Mouse (Mus musculus) midbrain, embryonic 12.5 days (tissue): ENCODE results near the gene Olfr1339. TPM values are rescaled to one million over a fixed set of nuclear protein-coding genes. Genes with fewer than 3 reads are reported as not detected.
A peak's percentile ranks its signal among the peaks of the same experiment; 100 is the strongest.

ENCODE experiments used
- ATAC-seq: fragments of 200-750 bp; cut with Nextera tagmentation; 2 replicates; pipeline ENCODE4 v1.8.0; 2017; ENCODE audit warnings: low read depth, moderate TSS enrichment, moderate library complexity; ENCODE audit not compliant: low FRiP score
- H3K27ac ChIP-seq: fragments of 300-500 bp; sonication (generic); replicated peaks from 2 replicates; pipeline ENCODE4 v1.5.1; 2016; ENCODE audit warnings: mild to moderate bottlenecking
- H3K27me3 ChIP-seq: fragments of 300-500 bp; sonication (generic); 2 replicates; pipeline ENCODE4 v1.6.1; 2016; ENCODE audit warnings: mild to moderate bottlenecking
- H3K36me3 ChIP-seq: fragments of 300-500 bp; sonication (generic); 2 replicates; pipeline ENCODE4 v1.6.1; 2016
- H3K4me1 ChIP-seq: fragments of 300-500 bp; sonication (generic); 2 replicates; pipeline ENCODE4 v1.6.1; 2016
- H3K4me2 ChIP-seq: fragments of 300-500 bp; sonication (generic); replicated peaks from 2 replicates; pipeline ENCODE4 v1.6.1; 2016; ENCODE audit warnings: mild to moderate bottlenecking, moderate library complexity
- H3K4me3 ChIP-seq: fragments of 300-500 bp; sonication (generic); 2 replicates; pipeline ENCODE4 v1.5.1; 2016; ENCODE audit warnings: mild to moderate bottlenecking
- H3K9ac ChIP-seq: fragments of 300-500 bp; sonication (generic); replicated peaks from 2 replicates; pipeline ENCODE4 v1.6.1; 2016; ENCODE audit warnings: mild to moderate bottlenecking, moderate library complexity
- H3K9me3 ChIP-seq: fragments of 300-500 bp; sonication (generic); 2 replicates; pipeline ENCODE4 v1.6.1; 2016; ENCODE audit warnings: mild to moderate bottlenecking
- WGBS: fragments of 180-500 bp; shearing (Covaris S2); methylation state at CpG from one replicate; pipeline ENCODE4 v1.1.7; 2016; 5-methylcytosine and 5-hydroxymethylcytosine counted together
- polyA plus RNA-seq: library from polyadenylated mRNA; unstranded; fragments of >200 nt; fragmentation: Nextera tagmentation; extraction: Ambion mirVana; gene quantifications from 2 replicates; pipeline ENCODE4 v1.2.1, GENCODE M21; 2016

Olfr1339 gene
- not detected in 2 replicates for polyA plus RNA-seq

DNA sequence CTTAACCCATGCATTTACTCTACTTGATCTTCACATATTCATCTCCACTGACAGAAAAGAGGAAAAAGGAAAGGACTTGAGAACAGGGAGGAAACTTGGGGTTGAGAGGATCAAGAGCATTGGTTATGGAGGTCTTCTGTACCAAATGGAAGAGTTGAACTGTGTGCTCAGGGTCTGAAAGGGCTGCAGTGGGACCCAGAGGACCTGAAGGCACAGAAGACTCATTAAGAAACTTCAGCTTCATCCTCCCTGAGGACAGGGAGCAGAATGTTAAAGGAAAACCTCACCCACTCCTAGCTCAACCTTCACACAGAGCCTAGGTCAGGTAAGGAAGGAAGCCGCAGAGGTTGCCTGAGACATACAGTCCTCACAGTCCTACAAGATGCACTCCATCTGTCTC, at the start of gene Olfr1339:
TSS of gene Olfr1339 (plus strand) at position 301 of the 400 bp plus-strand sequence.
- 93% methylated on average over 1 of the region's 1 CpGs for WGBS
- Histone ChIP-seq H3K4me2 (no peak within 1 kb of the TSS), H3K4me1 (no peaks in the 10 kb centered on the region)

DNA sequence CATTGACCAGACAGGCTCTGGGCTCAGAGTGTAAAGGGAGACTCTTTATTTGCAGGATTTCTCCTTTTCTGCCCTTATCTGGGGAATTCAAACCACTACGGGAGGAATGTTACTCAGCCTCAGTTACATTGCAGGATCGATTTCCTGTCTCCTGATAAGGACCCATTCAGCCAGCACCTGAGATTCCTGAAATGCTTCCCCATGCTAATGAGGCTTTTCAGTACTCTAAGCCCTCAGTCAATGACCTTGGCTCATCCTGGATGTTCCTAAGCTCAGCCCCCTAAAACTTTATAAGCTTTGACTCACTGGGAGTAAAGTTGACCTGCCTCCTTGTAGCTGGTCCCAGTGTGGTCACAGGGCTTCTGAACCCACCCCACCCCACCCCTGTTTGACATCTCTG, 44.9 kb upstream of the Olfr1339 start:
- Histone ChIP-seq H3K27me3 (no peaks in the 10 kb centered on the region), H3K4me3 (no peak overlapping the region), H3K4me1 (no peaks in the 10 kb centered on the region), H3K27ac (no peak overlapping the region), H3K36me3 (no peaks in the 10 kb centered on the region), H3K9ac (no peak overlapping the region), H3K9me3 (no peaks in the 10 kb centered on the region), H3K4me2 (no peak overlapping the region)
- WGBS: 72% methylated on average over 2 of the region's 2 CpGs
- ATAC-seq: no peak

More for the DNA sequence above, at the start of gene Olfr1339:
- no peak within 1 kb of the TSS for H3K4me3 ChIP-seq
- H3K9me3 ChIP-seq: no peaks in the 10 kb centered on the region
- no peak for ATAC-seq
- H3K27ac ChIP-seq: no peak within 1 kb of the TSS
- no peaks in the 10 kb centered on the region for H3K27me3 ChIP-seq
- no peaks in the 10 kb centered on the region for H3K36me3 ChIP-seq
- no peak within 1 kb of the TSS for H3K9ac ChIP-seq

DNA sequence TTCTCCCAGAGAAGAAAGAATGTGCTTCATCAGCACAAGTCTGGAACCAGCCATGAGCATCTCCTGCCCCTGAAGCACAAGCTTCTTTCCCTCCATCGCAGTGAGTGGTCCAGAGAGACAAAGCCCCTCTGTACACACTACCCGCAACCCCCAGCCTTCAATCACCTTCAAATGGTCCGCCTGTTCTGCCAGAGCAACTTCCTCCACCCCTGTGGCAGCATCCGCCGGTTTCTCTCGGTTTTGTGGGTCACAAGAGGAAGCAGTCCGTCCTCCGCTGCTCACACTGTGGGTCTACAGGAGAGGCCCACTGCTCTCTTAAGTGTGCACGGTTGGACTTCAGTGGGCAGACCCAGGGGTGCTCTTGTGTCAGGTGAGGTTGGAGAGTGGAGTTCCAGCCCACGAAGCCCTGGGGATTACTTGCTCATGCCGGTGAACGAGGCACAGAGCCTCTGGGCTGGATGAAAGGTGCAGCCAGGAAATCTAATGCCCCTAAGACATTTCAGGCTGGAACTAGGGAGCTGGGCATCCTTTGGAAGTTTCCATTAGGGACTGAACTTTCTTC, 39.5 kb upstream of the Olfr1339 start, which contains the start of gene Olfr1342:
TSS of gene Olfr1342 (minus strand) at position 345 of the 562 bp plus-strand sequence.
- Histone ChIP-seq H3K27ac (no peak within 1 kb of the TSS), H3K4me3 (no peak within 1 kb of the TSS), H3K9me3 (no peaks in the 10 kb centered on the region), H3K36me3 (no peaks in the 10 kb centered on the region), H3K4me1 (peaks cover 5% of the 10 kb centered on the region; the same call in 1 of the 2 replicates), H3K4me2 (no peak within 1 kb of the TSS), H3K9ac (no peak within 1 kb of the TSS), H3K27me3 (no peaks in the 10 kb centered on the region)
- WGBS: 57% methylated on average over 12 of the region's 12 CpGs
- ATAC-seq: no peak

DNA sequence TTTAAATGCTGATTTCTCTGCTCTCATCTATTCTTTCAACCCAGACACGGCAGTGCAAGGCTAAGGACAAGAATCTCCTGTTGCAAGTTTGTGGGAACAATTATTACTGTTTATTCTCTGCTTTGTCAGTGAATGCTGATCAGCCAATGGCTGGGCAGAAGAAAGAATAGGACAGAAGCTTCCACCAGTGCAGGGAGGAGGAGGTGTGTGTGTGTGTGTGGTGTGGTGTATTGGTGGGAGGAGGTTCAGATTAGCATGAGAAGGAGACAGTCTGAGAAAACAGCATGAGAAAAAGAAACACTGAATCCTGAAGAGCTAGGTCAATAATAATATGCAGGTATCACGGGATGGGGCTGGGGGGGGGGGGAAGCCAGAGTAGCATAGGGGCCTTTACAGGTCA, 38.2 kb upstream of the Olfr1339 start:
- Histone ChIP-seq H3K4me2 (no peak overlapping the region), H3K9me3 (no peaks in the 10 kb centered on the region), H3K9ac (no peak overlapping the region), H3K4me3 (no peak overlapping the region), H3K36me3 (no peaks in the 10 kb centered on the region), H3K27ac (no peak overlapping the region), H3K27me3 (no peaks in the 10 kb centered on the region), H3K4me1 (peaks cover 5% of the 10 kb centered on the region; the same call in 1 of the 2 replicates)
- no peak for ATAC-seq
- 51% methylated on average over 2 of the region's 2 CpGs for WGBS

DNA sequence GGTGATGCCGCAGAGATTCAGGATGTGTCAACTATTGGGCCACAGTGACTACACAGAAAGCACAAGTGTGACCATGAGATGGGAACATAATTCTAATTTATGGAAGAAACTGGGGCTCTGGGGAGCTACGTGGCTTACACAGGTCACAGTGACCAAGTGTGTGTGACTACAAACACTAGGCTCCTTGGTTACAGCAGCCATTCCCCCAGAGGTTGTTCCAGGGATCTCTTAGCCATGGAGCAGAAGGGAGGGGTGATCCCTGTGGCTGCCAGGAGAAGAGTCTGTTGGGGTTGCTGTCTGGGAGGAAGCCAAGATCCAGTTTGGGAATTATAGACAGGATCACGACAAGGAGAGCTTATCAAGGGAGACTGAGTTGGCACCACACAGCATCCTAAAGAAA, 28.8 kb upstream of the Olfr1339 start, which contains the start of gene Olfr1341:
TSS of gene Olfr1341 (plus strand) at position 301 of the 400 bp plus-strand sequence.
- no peaks in the 10 kb centered on the region for H3K4me1 ChIP-seq
- H3K4me2 ChIP-seq: no peak within 1 kb of the TSS
- no peak for ATAC-seq
- H3K9me3 ChIP-seq: no peaks in the 10 kb centered on the region
- H3K27me3 ChIP-seq: no peaks in the 10 kb centered on the region
- H3K9ac ChIP-seq: no peak within 1 kb of the TSS
- H3K4me3 ChIP-seq: no peak within 1 kb of the TSS
- 82% methylated on average over 3 of the region's 3 CpGs for WGBS
- no peak within 1 kb of the TSS for H3K27ac ChIP-seq
- no peaks in the 10 kb centered on the region for H3K36me3 ChIP-seq

GRCm38 (mm10) chr4:118708086-118708485, 23.9 kb upstream of the Olfr1339 start:
- ATAC-seq: no peak
- no peaks in the 10 kb centered on the region for H3K36me3 ChIP-seq
- no peaks in the 10 kb centered on the region for H3K27me3 ChIP-seq
- H3K4me3 ChIP-seq: no peak overlapping the region
- 83% methylated on average over 5 of the region's 5 CpGs for WGBS
- no peak overlapping the region for H3K27ac ChIP-seq
- no peak overlapping the region for H3K9ac ChIP-seq
- H3K9me3 ChIP-seq: no peaks in the 10 kb centered on the region
- H3K4me2 ChIP-seq: no peak overlapping the region
- H3K4me1 ChIP-seq: no peaks in the 10 kb centered on the region

- H3K36me3 ChIP-seq: no peaks in the 10 kb centered on the region
- no peak for ATAC-seq
- H3K9ac ChIP-seq: no peak overlapping the region
These were observed 20.3 kb upstream of the Olfr1339 start for GRCm38 (mm10) chr4:118711656-118712055.

GRCm38 (mm10) chr4:118719838-118720237, 12.1 kb upstream of the Olfr1339 start, which contains the start of gene Olfr1340:
TSS of gene Olfr1340 (plus strand) at chr4:118720138.
- H3K9ac ChIP-seq: no peak within 1 kb of the TSS
- H3K4me1 ChIP-seq: no peaks in the 10 kb centered on the region
- H3K36me3 ChIP-seq: no peaks in the 10 kb centered on the region
- no peaks in the 10 kb centered on the region for H3K9me3 ChIP-seq
- no peak within 1 kb of the TSS for H3K27ac ChIP-seq
- ATAC-seq: no peak
- H3K4me3 ChIP-seq: no peak within 1 kb of the TSS
- H3K27me3 ChIP-seq: no peaks in the 10 kb centered on the region
- no peak within 1 kb of the TSS for H3K4me2 ChIP-seq

More at GRCm38 (mm10) chr4:118711656-118712055, 20.3 kb upstream of the Olfr1339 start:
- H3K9me3 ChIP-seq: no peaks in the 10 kb centered on the region
- H3K4me1 ChIP-seq: no peaks in the 10 kb centered on the region
- 17% methylated on average over 1 of the region's 1 CpGs for WGBS
- no peak overlapping the region for H3K4me3 ChIP-seq
- H3K27me3 ChIP-seq: no peaks in the 10 kb centered on the region
- H3K27ac ChIP-seq: no peak overlapping the region
- H3K4me2 ChIP-seq: no peak overlapping the region

GRCm38 (mm10) chr4:118721742-118722483, 10.1 kb upstream of the Olfr1339 start:
- no peaks in the 10 kb centered on the region for H3K36me3 ChIP-seq
- no peaks in the 10 kb centered on the region for H3K9me3 ChIP-seq
- no peak overlapping the region for H3K27ac ChIP-seq
- 55% methylated on average over 10 of the region's 10 CpGs for WGBS
- no peaks in the 10 kb centered on the region for H3K4me1 ChIP-seq
- no peak overlapping the region for H3K4me2 ChIP-seq
- H3K9ac ChIP-seq: no peak overlapping the region
- H3K4me3 ChIP-seq: no peak overlapping the region
- ATAC-seq: no peak
- no peaks in the 10 kb centered on the region for H3K27me3 ChIP-seq

DNA sequence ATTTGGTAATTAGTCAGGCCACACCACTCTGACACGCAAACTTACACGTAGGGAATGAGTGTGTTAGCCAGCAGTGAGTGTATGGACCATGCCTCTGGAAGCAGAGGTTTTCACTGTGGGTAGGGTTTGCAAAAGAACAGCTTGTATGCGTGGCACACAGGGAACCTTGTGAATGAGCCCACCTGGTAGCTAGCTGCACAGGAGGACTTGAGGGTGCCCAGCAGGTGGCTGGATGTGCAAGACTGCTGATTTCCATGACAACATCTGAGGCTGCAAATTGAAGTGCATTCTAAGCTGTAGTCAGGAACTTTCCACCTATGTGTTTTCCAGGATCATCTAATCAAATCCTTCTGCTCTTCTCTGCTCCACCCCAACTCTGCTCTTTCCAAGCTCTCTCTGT, 7.6 kb downstream of the Olfr1339 start:
- H3K9me3 ChIP-seq: no peaks in the 10 kb centered on the region
- no peaks in the 10 kb centered on the region for H3K36me3 ChIP-seq
- H3K27me3 ChIP-seq: peaks cover 26% of the 10 kb centered on the region
- H3K27ac ChIP-seq: no peak overlapping the region
- WGBS: 72% methylated on average over 3 of the region's 3 CpGs
- H3K4me2 ChIP-seq: no peak overlapping the region
- ATAC-seq: no peak
- H3K9ac ChIP-seq: no peak overlapping the region
- no peak overlapping the region for H3K4me3 ChIP-seq
- H3K4me1 ChIP-seq: peaks cover 8% of the 10 kb centered on the region; the same call in 1 of the 2 replicates

DNA sequence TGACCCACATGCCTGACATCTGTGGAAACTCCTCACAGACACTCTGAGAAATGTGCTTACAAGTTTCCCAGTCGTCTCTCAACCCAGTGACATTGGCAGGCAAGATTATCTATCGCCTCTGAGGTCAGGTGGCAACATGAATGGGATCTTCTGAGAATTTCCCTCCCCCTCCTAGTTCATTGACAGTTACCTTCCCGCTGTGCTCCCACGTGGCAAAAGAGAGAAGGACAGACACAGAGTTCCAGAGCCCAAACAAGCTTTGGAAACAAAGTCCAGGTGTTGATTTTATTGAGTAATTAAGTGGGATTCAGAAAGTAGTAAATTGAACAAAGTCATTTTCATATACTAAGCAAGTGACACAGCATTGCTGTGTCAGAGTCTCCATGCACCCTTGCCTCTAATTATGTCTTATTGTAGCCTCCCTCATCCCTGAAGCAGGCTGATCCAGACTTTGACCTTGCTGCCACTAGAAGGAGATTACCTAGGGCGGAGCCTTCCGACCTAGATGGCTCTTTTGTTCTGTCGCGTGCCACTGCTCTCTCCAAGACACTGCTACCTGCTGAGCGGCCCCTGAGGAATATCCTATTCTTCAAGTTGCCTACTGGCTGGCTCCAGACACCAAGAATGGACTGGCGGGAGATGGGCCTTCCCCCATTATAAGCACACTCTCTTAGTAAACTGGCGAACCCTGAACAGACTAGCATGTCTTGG, 9.2 kb downstream of the Olfr1339 start:
- no peak overlapping the region for H3K27ac ChIP-seq
- H3K27me3 ChIP-seq: peaks cover 26% of the 10 kb centered on the region
- no peak overlapping the region for H3K4me3 ChIP-seq
- H3K9me3 ChIP-seq: peaks cover under 1% of the 10 kb centered on the region; the same call in 1 of the 2 replicates
- H3K4me2 ChIP-seq: peak overlapping the region; percentile 21
- no peak overlapping the region for H3K9ac ChIP-seq
- peaks cover 8% of the 10 kb centered on the region; the same call in 1 of the 2 replicates for H3K4me1 ChIP-seq
- H3K36me3 ChIP-seq: no peaks in the 10 kb centered on the region
- 5% methylated on average over 11 of the region's 11 CpGs for WGBS
- ATAC-seq: no peak

DNA sequence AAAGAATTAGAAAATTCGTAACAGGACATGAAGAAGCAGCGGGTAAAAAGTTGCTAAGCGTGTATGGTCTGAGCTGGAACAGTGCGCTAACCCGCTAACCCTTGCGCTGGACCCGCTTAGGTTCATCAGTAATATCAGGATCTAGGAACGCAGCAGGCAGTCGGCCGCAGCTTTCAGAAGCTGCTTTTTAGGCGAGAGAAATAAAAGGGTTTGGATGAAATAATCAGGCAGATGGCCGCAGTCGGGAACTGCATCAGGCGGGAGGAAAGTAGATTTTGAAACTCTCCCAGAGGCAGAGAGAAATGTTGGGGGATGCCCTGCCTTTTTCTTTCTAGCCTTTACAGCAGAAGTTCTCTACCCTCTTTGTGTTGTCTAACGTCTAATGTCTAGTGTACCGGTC, 9.9 kb downstream of the Olfr1339 start:
- 3% methylated on average over 16 of the region's 16 CpGs for WGBS
- Histone ChIP-seq H3K27ac (no peak overlapping the region), H3K4me1 (peaks cover 8% of the 10 kb centered on the region; the same call in 1 of the 2 replicates), H3K4me2 (peak overlapping the region; percentile 21), H3K27me3 (peaks cover 26% of the 10 kb centered on the region), H3K36me3 (no peaks in the 10 kb centered on the region), H3K4me3 (no peak overlapping the region), H3K9ac (no peak overlapping the region), H3K9me3 (peaks cover 8% of the 10 kb centered on the region; the same call in 1 of the 2 replicates)
- no peak for ATAC-seq
